Mouse (Mus musculus): ENCODE measurements around the gene Mtfr2.

The Mtfr2 gene

GRCm38 (mm10) chr10:20347285-20348214, at the start of gene Mtfr2:
Gene Mtfr2, plus strand, starts transcription at chr10:20347770.
- peak; percentile 91 to 94 for DNase-seq

- no peak for DNase-seq
These were observed 49.2 kb upstream of the Mtfr2 start for GRCm38 (mm10) chr10:20298152-20298920.

- no peak for DNase-seq
These were observed 48.5 kb upstream of the Mtfr2 start for GRCm38 (mm10) chr10:20299114-20299513.

- peak in 1 of 2 experiments; percentile 33 for DNase-seq
These were observed 36.4 kb upstream of the Mtfr2 start for GRCm38 (mm10) chr10:20310969-20311769.

- DNase-seq = peak; percentile 99 to 100
These were observed 35.4 kb upstream of the Mtfr2 start, which contains the start of gene Bclaf1 for GRCm38 (mm10) chr10:20311918-20312735. Gene Bclaf1, plus strand, starts transcription at chr10:20312469.

GRCm38 (mm10) chr10:20312736-20313301, 34.8 kb upstream of the Mtfr2 start:
- peak; percentile 84 to 87 for DNase-seq

GRCm38 (mm10) chr10:20313447-20313846, 34.1 kb upstream of the Mtfr2 start:
- DNase-seq = no peak

- DNase-seq = no peak
These were observed 33.6 kb upstream of the Mtfr2 start for GRCm38 (mm10) chr10:20313941-20314340.

GRCm38 (mm10) chr10:20314797-20315196, 32.8 kb upstream of the Mtfr2 start:
- no peak for DNase-seq

GRCm38 (mm10) chr10:20317466-20317865, 30.1 kb upstream of the Mtfr2 start:
- DNase-seq = no peak

- DNase-seq = no peak
These were observed 21.3 kb upstream of the Mtfr2 start for GRCm38 (mm10) chr10:20326226-20326625.

- DNase-seq = no peak
These were observed 16.3 kb upstream of the Mtfr2 start for GRCm38 (mm10) chr10:20331262-20331661.

GRCm38 (mm10) chr10:20337872-20338271, 9.7 kb upstream of the Mtfr2 start:
- no peak for DNase-seq

GRCm38 (mm10) chr10:20345736-20346135, 1.8 kb upstream of the Mtfr2 start:
- no peak for DNase-seq

GRCm38 (mm10) chr10:20348894-20349293, 1.3 kb downstream of the Mtfr2 start:
- no peak for DNase-seq

GRCm38 (mm10) chr10:20361542-20362449, 14.2 kb downstream of the Mtfr2 start:
- peak in 1 of 2 experiments; percentile 6 for DNase-seq

GRCm38 (mm10) chr10:20362450-20363118, 15.0 kb downstream of the Mtfr2 start:
- no peak for DNase-seq

GRCm38 (mm10) chr10:20372046-20372445, 24.5 kb downstream of the Mtfr2 start:
- DNase-seq = no peak

- DNase-seq = no peak
These were observed 30.1 kb downstream of the Mtfr2 start for GRCm38 (mm10) chr10:20377621-20378020.
